Mouse (Mus musculus) 3134 (cell line): Measurements from ENCODE around the gene Zfhx2.

Experiments
- DNase-seq: peaks from one replicate; pipeline ENCODE4 v3.0.0-alpha.2; 2011; ENCODE audit warnings: low spot score; ENCODE audit not compliant: insufficient read length; ENCODE audit errors: extremely low read depth

Zfhx2 gene

DNA sequence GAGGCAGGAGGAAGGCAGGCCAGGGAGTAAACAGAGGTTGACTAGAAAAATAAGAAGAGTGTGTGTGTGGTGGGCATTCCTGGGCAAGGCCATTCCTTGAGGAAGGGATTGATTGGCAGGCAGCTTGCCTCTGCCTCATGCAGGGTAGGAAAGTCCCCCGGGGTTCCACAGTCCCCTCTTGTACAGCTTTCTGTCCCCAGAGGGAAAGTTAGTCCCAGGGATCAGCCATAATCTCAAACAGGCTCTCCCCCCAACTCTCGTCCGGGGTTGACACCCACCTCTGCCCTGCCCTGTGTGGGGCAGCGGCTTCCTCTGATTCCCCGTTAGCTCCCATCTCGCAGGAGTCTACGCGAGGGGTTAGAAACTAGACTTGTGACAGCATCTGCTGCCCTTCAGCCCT is 14.9 kb upstream of the Zfhx2 start:
- DNase-seq, result no peak

DNA sequence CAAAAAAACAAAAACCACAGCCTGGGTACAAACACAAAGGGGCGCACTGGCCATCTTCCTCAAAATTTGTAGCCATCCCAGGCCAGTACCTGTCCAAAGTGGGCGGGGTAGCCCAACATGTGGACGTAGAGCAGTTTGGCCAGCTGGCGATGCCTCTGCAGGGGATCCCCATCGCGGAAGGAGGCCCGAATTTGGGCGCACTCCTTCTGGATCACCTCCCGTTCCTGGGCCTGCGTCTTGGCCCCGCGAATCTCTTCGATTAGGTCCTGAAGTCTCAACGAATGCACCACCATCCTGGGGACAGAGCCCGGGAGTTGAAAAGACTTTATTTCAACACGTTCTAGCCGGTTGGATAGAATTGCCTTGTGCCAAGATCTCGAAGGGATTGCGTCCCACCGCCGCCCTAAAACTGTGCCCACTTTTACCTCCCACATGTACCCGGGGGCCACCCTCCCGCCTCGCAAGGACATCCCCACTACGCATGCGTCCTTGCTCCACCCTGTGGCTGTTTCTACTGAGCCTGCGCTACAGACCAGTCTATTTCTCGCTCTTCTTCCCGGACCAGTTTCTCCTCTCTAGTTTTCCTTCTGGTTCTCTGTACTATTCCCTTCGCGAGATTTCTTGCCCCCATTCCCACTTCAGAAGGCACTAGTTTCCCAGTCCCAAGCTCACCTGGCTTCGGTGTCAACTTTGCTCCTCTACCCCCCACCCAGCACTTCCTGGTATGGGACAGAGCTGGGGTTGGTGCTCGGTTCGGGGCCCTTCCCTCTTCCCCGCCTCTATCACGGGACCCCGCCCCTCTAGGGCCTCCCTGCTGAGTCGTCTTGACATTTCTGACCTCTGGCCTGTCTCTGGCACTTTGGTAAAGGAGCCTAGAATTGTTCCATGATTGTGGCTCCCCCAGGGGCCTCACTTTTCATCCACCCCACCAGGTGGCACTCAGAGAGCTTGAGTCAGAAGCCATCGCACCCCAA is 14.0 kb upstream of the Zfhx2 start, which contains the start of gene Ap1g2:
Gene Ap1g2 (minus strand): TSS at position 758 of the 974 bp plus-strand sequence.
- peak; percentile 77 for DNase-seq

DNA sequence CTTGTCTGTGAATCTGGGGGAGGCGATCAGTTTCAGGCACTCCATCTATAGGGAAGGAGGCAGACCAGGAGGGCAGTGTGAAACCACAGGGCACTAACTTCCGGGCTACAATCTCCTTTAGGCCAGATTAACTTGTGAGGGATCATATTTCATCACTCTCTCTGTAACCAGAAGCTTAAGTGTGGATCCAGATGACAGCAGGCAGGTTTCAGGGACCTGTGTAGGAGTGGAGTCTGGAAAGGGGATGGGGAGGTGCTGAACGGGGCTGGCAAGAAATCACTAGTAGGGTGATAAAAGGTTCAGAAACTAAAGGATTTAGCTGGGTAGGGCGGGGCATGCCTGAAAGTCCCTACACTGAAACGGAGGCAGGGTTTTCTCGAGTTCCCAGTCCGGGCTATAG is 13.3 kb upstream of the Zfhx2 start:
- no peak for DNase-seq

DNA sequence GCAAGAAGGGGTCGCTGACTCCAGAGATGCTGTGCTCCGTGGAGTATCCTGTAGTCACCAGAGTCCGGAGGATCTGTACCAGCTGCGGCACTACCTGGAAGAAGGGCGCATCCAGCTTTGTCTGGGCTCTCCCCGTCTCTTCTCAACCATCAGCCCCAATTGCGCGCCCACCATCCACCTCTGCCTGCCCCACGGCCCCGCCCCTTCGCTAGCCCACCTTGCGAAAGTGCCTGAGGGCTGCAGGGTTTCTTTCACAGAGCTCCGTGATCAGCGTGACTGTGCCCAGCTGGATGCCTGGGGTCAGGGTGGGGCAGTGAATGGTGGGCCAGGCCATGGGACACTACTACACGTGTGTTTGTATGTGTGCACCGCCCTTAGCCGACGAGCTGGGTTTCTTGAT is 12.2 kb upstream of the Zfhx2 start:
- DNase-seq, result no peak

DNA sequence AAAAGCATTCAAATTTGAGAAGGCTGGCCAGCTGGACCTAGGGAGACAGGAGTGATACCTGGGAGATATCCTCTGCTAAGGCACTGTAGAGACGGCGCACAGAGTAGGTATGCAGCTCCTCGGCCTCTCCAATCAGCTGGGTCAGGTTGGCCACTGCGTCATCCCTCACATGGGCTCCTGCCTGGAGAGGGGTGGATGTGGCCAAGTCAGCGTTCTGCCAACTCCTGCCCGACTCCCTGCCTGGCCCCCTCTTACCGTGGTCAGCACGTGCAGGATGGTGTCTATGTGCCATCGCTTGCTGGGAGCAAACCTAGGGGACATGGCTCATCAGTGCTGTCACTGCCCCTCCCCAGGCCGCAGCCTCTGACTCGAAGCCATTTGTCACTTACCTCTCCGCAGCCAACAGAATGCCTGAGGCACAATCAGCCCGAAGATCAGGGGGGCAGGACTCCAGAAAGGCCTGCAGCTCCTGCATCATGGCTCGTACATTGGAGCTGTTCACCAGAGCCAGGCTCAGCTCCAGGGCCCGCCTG is 10.2 kb upstream of the Zfhx2 start:
- no peak for DNase-seq

DNA sequence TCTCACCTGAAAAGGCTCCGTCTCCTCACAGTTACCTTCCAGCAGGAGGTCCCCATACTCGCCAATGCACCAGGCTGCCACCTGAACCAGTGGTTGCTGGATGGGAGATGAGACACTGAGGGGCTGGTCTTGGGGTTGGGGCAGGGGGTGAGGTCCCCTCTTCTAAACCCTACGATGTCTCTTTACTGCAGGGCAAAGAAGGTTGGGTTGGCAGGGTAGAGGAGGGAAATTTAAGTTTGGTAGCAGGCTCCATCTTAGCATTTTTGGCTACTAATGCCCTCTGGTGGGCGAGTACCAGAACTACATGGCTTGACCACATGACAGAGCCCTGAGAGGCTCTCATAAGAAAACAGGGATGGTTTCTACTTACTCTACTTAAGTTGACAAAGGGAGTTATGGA is 9.5 kb upstream of the Zfhx2 start:
- no peak for DNase-seq

DNA sequence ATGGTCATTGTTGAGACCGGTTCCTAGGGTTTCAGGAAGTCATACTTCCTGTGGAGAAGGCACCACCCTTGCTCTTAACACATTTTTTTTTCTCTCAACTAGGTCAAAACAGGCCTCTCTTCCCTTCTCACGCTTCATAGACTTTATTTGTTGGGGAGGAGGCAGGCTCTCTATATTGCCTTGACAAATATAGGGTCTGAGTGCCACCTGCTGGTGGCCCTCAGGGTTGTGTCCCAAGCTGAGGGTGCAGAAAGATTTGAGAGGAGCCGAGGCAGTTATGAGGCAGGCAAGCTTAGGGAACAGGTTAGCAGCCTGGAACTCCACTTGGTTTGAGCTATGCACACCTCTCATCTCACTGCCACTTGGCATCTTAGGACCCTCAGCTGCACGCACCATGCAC is 5.9 kb upstream of the Zfhx2 start:
- DNase-seq, result no peak

DNA sequence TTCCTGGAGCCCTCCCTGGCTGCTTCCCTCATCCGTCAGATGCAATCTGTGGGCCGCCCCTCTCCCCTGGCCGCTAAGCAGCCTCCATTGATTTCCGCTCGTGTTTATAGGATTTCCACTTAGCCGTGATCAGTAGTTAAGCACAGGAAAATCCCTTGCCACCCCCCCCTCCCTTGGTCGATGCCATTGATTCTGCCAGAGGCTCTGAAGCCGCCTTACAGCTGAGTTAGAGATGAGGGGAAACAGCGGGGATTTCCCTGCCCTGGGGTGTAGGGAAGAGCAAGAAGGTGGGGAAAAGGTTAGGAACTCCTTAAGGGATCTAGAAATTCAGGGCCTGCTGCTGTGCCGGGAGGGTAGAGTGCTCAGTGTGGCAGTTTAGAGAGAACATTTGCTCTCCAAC is 5.5 kb upstream of the Zfhx2 start:
- DNase-seq, result no peak

DNA sequence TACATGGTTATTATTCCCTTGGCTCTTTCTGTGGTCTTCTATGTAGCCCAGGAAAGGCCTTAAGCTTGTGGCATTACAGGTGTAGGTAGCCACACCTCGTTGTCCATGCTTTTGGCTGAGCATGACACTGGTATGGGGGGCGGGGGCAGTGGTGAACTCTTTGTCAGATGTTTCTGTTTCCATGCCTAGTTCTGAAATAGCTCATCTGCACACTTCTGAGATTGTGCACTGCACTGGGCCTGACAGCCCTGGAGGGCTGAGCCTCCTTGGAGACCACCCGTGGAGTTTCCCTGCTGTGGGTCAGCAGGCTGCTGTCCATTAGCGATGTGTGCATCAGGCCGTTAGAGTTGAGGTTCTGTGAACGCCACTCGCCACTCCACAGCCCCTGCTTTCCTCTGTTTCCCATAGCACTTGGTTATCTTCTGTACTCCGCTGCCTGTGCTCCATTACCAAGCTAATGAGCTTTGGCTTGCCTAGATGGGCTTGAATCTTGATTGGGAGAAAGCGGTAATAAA is 4.5 kb upstream of the Zfhx2 start:
- DNase-seq, result no peak

DNA sequence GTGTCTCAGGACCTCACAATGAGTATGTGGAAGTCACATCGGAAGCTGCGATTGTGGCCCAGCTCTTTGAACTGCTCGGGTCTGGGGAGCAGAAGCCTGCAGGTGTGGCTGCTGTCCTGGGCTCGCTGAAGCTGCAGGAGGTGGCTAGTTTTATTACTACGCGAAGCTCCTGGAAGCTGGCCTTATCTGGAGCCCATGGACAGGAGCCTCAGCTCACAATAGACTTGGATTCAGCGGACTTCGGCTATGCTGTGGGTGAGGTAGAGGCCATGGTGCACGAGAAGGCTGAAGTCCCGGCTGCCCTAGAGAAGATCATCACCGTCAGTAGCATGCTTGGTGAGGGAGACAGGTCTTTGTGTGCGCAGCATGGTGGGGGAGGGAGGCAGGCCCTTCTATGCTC is 3.5 kb upstream of the Zfhx2 start:
- no peak for DNase-seq

DNA sequence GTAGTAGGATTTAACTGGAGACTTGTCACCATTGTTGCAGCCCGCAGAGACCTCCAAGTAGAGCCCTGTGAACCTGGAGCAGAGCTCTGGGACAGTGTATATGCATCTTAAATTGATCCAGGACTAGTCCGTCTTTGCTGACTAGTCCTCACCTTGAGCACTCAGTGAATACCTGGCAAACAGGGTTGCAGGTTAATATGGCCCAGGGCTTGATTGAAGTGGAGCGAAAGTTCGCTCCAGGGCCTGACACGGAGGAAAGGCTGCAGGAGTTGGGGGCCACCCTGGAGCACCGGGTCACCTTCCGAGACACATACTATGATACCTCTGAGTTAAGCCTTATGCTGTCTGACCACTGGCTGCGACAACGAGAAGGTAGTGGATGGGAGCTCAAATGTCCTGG is 3.1 kb upstream of the Zfhx2 start:
- no peak for DNase-seq

DNA sequence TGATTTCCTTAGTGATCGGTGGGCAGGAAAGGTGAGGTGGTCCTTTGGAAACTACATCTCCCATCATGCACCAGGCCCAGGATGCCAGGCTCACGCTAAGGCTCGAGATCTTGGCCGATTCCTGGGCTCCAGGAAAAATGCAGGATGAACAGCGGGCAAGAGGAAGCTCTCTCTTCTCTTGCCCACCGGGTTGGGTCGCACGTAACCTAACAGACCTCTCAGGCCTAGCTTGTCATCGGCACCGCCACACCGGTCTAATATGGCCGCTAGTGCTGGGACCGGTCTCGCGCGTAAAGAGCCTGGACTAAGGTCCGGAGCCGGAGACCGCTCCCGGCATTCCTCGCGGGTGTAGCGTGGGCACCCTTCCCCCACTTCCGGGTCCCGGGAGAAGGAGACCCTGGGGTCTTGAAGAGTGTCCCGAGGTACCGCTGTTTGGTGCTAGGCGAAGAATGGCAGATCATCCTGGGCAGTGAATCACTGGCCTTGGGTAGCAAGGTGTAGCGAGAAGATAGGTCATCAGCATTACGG is 2.6 kb upstream of the Zfhx2 start, which contains the start of gene Thtpa:
Gene Thtpa (plus strand): TSS at position 81 of the 528 bp plus-strand sequence.
- peak; percentile 82 for DNase-seq

DNA sequence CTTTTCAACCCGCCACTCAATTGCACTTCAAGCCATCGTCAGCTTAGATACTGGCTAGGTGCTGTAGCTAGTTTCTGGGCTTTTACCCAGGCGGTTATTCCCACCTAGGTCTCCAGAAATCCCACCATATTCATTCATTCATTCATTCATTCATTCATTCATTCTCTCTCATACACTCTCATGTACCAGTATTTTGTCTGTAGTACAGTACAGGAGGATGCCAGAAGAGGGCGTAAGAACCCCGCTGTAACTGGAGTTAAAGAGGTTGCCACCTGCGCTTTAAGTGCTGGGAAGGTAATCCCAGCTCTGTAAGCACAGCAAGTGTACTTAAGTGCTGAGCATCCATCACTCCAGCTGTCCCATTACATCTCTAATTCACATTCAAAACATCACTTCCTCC is 1.8 kb upstream of the Zfhx2 start:
- DNase-seq, result no peak

DNA sequence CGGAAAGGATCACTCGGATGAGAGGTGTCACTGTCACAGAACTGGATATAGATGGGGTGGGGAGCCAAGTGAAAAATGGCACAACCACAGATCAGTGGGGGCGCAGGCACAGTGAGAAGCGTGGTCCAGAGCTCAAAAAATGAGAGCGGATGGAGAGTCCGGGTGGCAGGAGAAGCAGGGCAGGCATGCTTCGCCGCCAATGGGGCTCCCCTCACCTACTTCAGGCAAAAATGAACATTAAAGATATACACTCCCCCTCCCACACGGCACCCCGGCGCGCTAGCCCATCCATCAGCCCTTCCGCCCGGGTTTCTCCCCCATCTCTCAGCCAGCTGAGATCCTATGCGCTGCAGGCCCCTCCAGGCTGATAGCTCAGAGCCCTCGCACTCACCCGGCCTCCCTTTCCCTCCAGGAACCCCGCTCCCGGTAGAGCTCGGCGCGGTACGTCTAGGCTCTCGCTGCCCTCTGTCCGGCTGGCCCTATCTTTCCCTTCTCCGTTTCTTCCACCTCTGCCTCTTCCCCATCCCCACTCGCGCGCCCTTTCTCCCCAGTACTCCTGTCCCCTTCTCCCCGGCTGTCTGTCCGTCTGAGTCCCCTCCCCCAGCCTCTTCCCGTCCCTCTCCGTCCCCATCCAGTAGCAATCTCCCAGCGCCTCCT is 787 bp downstream of the Zfhx2 start:
- no peak for DNase-seq

DNA sequence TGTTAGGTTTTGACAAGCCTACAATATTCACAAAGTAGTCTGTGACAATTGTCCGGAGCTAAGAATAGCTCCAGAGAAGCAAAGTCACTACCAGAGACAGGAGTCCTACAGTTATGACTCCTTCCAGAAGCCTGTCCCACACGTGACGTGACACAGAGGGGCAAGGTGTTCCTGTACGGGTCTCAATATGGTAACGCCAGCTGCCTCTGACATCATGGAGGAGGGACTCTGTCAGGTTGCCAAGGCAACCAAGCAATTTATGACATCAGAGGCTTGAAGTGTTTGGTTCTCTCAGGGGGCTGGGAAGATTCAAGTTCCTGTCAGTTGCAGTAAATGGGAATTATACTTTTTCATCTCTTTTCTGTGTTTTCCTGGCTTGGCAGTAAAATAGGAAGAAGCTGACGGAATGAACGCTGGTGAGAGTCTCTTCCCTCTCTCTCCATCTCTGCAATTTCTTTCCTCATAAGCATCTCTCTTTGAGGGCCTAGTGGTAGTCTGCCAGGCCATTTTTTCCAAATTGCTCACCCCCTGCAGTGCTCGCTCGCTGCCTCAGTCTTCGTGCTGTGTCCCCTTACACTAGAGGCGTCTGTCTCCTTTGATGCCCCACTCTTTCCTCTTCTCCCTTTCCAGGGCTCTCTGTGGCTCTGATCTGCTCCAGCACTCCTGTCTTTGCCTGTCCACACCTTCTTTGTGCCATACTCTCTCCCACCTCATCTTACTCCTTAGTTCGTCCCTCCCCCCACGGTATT is 2.8 kb downstream of the Zfhx2 start:
- no peak for DNase-seq

DNA sequence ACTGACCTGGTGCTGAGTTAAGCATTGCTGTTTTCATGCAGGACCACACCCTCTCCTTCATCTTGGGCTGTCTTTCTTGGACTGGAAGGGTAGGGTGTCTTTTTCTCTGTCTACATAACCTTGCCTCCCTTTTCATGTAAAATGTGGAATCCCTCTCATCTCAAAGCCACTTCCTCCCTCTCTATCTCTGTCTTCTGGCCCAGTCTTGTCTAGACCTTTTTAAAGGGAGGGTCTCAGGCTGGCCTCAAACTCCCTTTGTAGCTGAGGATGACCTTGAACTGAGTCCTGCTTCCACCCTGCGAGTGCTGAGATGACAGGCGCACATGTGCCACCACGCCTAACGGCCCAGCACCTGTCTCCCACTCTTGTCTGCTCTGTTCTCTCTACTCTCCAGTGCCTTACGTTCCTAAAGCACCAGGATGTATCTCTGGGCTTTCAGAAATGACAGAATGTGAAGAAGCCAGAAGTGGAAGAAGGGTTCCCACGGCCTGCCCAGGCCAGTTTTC is 6.1 kb downstream of the Zfhx2 start:
- DNase-seq, result no peak

DNA sequence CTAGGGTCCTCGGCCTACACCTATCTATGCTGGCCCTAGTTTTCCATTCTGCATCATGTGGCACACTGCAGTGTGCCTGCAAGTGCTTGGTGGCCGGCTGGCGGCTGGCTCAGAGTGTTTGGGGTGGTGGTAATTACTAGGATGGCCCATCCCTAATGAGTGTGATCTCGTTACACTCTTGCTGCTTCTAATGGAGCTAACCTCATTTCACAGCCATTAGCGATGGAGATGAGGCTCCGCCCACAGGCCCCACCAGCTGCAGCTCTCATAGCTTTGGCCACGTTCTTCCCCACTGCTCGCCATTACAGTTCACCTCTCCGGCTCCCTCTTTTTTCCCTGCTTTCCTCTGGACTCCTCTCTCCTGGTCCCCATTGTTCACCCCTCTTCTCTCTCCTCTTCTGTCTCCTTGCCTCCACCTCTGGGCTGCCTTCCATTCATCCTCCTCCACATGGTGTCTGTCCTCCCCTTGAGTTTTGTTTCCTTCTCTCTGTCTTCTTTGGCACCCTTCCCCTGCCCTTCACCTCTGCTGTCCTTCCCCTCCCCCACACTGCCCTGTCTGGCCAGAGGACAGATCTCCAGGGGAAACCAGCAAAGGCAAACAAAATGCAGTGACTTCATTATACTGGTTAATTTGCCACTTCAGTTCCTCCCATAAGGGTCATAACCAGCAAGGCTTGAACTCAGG is 6.7 kb downstream of the Zfhx2 start:
- no peak for DNase-seq

DNA sequence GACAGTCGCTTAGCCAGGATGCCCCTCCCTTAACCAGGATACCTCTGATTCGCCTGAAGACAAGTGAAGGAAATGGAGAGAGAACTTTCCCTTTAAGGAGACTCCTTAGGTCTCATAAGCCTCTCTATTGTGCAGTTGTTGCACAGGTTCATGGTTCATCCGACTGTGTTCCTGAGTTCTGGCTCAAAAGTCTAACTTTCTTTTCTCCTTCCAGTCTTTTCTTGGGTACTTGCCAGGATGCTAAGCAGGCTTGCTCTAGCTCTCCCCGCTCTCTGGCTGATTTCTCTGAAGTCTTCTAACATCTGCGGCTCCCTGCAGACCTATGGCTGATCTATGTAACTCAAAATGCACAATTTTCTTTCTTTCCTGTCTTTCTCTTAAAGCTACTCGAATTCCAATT is 8.6 kb downstream of the Zfhx2 start:
- no peak for DNase-seq

DNA sequence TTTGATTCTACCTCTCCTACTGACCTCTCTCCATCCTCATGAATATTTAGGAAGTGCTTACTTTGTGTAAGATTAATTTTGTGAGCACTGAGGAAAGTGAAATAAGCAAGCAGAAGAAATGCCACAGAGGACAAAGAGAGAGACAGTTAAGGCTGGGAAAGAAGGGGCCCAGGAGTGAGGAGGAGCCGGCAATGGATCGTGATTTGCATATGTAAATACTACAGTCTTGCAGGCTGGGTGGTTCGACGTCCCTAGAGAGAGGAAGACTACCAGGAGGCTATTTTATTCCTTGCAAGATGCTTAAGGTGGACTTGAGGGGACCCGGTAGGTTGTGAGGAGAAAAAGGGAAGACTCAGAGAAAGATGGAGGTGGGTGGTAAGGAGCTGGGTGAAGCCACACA is 11.0 kb downstream of the Zfhx2 start:
- no peak for DNase-seq
